7 mouse cellular contexts compared by ENCODE assay signal in the genomic region with DNA sequence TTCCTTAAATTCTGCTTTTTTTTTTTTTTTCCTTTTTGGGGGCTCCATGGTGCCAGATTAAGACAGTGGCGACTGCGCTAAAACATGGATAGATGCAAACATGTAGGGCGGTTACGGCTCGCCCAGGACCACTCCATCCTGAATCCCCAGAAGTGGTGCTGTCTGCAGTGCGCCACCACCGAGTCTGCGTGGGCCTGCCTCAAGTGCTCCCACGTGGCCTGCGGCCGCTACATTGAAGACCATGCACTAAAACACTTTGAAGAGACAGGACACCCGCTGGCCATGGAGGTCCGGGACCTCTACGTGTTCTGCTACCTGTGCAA. TPM values are rescaled to one million over a fixed set of nuclear protein-coding genes. Genes with fewer than 3 reads are reported as not detected.
DNase-seq lines count a peak whose midpoint lies in the region; ATAC-seq and TF ChIP-seq lines count a peak whose summit lies in the region.

No protein-coding gene starts in this region.

- no peaks in the 10 kb centered on the region for H3K9me3 ChIP-seq in forebrain, embryonic 11.5 days (ENCODE audit: control insufficient read depth, low read length)
- no peaks in the 10 kb centered on the region for H3K9me3 ChIP-seq in intestine, embryonic 16.5 days (ENCODE audit: control insufficient read depth, low read length)
- no peaks in the 10 kb centered on the region for H3K9me3 ChIP-seq in neural tube, embryonic 14.5 days (ENCODE audit: control insufficient read depth, low read length)

- H3K27ac ChIP-seq in liver, adult 2 months (replicated peaks; ENCODE audit: insufficient read depth, low read depth, low read length), result no peak overlapping the region
- no peak overlapping the region for H3K27ac ChIP-seq in forebrain, embryonic 11.5 days (ENCODE audit: low read depth, low read length)
- no peak overlapping the region for H3K27ac ChIP-seq in intestine, embryonic 16.5 days (ENCODE audit: low read length)
- 0 out of 2 replicates have a peak overlapping the region, but pooled peaks have one; percentile 34 for H3K27ac ChIP-seq in neural tube, embryonic 14.5 days (ENCODE audit: low read depth, low read length)

- TF ChIP-seq CTCF in liver, adult 2 months (IDR thresholded peaks at IDR 0.05; ENCODE audit: low read depth, low read length), result no peak

- H3K27me3 ChIP-seq in liver, adult 2 months (ENCODE audit: control insufficient read depth, insufficient read depth, low read length), result no peaks in the 10 kb centered on the region
- H3K27me3 ChIP-seq in forebrain, embryonic 11.5 days (ENCODE audit: control insufficient read depth, insufficient read depth, low read length), result peaks cover 16% of the 10 kb centered on the region
- H3K27me3 ChIP-seq in intestine, embryonic 16.5 days (replicated peaks; ENCODE audit: control insufficient read depth, insufficient read depth, low read length), result no peaks in the 10 kb centered on the region
- no peaks in the 10 kb centered on the region for H3K27me3 ChIP-seq in neural tube, embryonic 14.5 days (ENCODE audit: control insufficient read depth, insufficient read depth, low read length)

- peak overlapping the region; percentile 26; the same call in 1 of the 2 replicates for H3K4me3 ChIP-seq in liver, adult 2 months (ENCODE audit: insufficient read depth, low read depth, low read length)
- peak overlapping the region; percentile 28 for H3K4me3 ChIP-seq in forebrain, embryonic 11.5 days (ENCODE audit: low read depth, low read length)
- peak overlapping the region; percentile 49 for H3K4me3 ChIP-seq in intestine, embryonic 16.5 days (ENCODE audit: low read length)
- peak overlapping the region; percentile 28 for H3K4me3 ChIP-seq in neural tube, embryonic 14.5 days (ENCODE audit: low read depth, low read length)

- WGBS in liver, adult 2 months, result 64% methylated on average over 14 of the region's 14 CpGs
- WGBS in forebrain, embryonic 11.5 days, result 10% methylated on average over 14 of the region's 14 CpGs
- 37% methylated on average over 14 of the region's 14 CpGs for WGBS in intestine, embryonic 16.5 days
- WGBS in neural tube, embryonic 14.5 days, result 8% methylated on average over 14 of the region's 14 CpGs

- H3K79me2 ChIP-seq in liver, adult 2 months (ENCODE audit: control insufficient read depth, insufficient read depth, low read length), result no peaks in the 10 kb centered on the region

- H3K4me1 ChIP-seq in liver, adult 2 months (ENCODE audit: control insufficient read depth, insufficient read depth, low read length), result peaks cover 3% of the 10 kb centered on the region; the same call in 1 of the 2 replicates
- H3K4me1 ChIP-seq in forebrain, embryonic 11.5 days (replicated peaks; ENCODE audit: control insufficient read depth, insufficient read depth, low read length), result peaks cover 9% of the 10 kb centered on the region
- H3K4me1 ChIP-seq in intestine, embryonic 16.5 days (ENCODE audit: control insufficient read depth, insufficient read depth, low read length), result peaks cover 9% of the 10 kb centered on the region
- H3K4me1 ChIP-seq in neural tube, embryonic 14.5 days (ENCODE audit: control insufficient read depth, insufficient read depth, low read length), result peaks cover 13% of the 10 kb centered on the region

- peak overlapping the region; percentile 63 for H3K4me2 ChIP-seq in forebrain, embryonic 11.5 days (ENCODE audit: low read depth, low read length, severe bottlenecking)
- peak overlapping the region; percentile 86 for H3K4me2 ChIP-seq in intestine, embryonic 16.5 days (ENCODE audit: low read depth, low read length)
- peak overlapping the region; percentile 71 for H3K4me2 ChIP-seq in neural tube, embryonic 14.5 days (ENCODE audit: low read depth, low read length)

- TF ChIP-seq POLR2A in liver, adult 2 months (IDR thresholded peaks at IDR 0.05; ENCODE audit: extremely low read depth, insufficient read depth, low read length), result no peak

- no peak for DNase-seq in liver, adult 2 months (ENCODE audit: extremely low read depth, low read depth, low spot score)
- no peak for DNase-seq in liver
- DNase-seq in forebrain, embryonic 11.5 days (ENCODE audit: low spot score), result no peak
- no peak for DNase-seq in gastrocnemius, postnatal 4 days (ENCODE audit: low spot score in 2 of 2)

- H3K36me3 ChIP-seq in liver, adult 2 months (ENCODE audit: control insufficient read depth, insufficient read depth, low read length), result no peaks in the 10 kb centered on the region
- no peaks in the 10 kb centered on the region for H3K36me3 ChIP-seq in forebrain, embryonic 11.5 days (ENCODE audit: control insufficient read depth, insufficient read depth, low read length)
- H3K36me3 ChIP-seq in intestine, embryonic 16.5 days (ENCODE audit: control insufficient read depth, insufficient read depth, low read length), result peaks cover 4% of the 10 kb centered on the region
- peaks cover 2% of the 10 kb centered on the region for H3K36me3 ChIP-seq in neural tube, embryonic 14.5 days (ENCODE audit: control insufficient read depth, insufficient read depth, low read length)

- 0 out of 2 replicates have a peak, but pooled peaks have one; percentile 30 for ATAC-seq in forebrain, embryonic 11.5 days (replicated peaks; ENCODE audit: low FRiP score)
- ATAC-seq in intestine, embryonic 16.5 days, result peak; percentile 37
- peak; percentile 57; the same call in 1 of the 2 replicates for ATAC-seq in neural tube, embryonic 14.5 days (ENCODE audit: low read depth)
- no peak for ATAC-seq in activated CD4-positive, CD25-positive, alpha-beta regulatory T cell, adult 4 months

- H3K9ac ChIP-seq in liver, adult 2 months (ENCODE audit: low read depth, low read length), result no peak overlapping the region
- H3K9ac ChIP-seq in forebrain, embryonic 11.5 days (ENCODE audit: low read length), result peak overlapping the region; percentile 44
- peak overlapping the region; percentile 65 for H3K9ac ChIP-seq in intestine, embryonic 16.5 days (ENCODE audit: low read depth, low read length)
- peak overlapping the region; percentile 44 for H3K9ac ChIP-seq in neural tube, embryonic 14.5 days (replicated peaks; ENCODE audit: low read depth, low read length)

RNA-seq across cellular contexts. Expression of a gene that starts 16.2 kb away (rescaled TPM):
- total RNA-seq in liver, adult 2 months (2014; rRNA removed), result 30.6 and 37.5 TPM in 2 replicates
- 97.6 and 101 TPM in 2 replicates for polyA plus RNA-seq in liver, adult 2 months (2012; rRNA removed)
- 326 and 354 TPM in 2 replicates for polyA plus RNA-seq in forebrain, embryonic 11.5 days (2014; fragmentation: Nextera tagmentation; extraction: Ambion mirVana)
- polyA plus RNA-seq in intestine, embryonic 16.5 days (2015; fragmentation: Nextera tagmentation; extraction: Ambion mirVana), result 426 and 427 TPM in 2 replicates
- polyA plus RNA-seq in neural tube, embryonic 14.5 days (2014; fragmentation: Nextera tagmentation; extraction: Ambion mirVana), result 296 and 305 TPM in 2 replicates
- polyA plus RNA-seq in activated CD4-positive, CD25-positive, alpha-beta regulatory T cell, adult 4 months (2017; shearing (Covaris generic)), result 100 to 1,000 TPM; 297 to 309 TPM
- total RNA-seq in gastrocnemius, postnatal 4 days (2021), result 100 to 1,000 TPM; 161 TPM

RNA-seq across cellular contexts. Expression of a gene that starts 16.9 kb away (rescaled TPM):
- total RNA-seq in liver, adult 2 months (2014; rRNA removed), result 1.7 and 1.9 TPM in 2 replicates
- 6.5 and 7.1 TPM in 2 replicates for polyA plus RNA-seq in liver, adult 2 months (2012; rRNA removed)
- 8.3 and 8.4 TPM in 2 replicates for polyA plus RNA-seq in forebrain, embryonic 11.5 days (2014; fragmentation: Nextera tagmentation; extraction: Ambion mirVana)
- 3.2 and 4.4 TPM in 2 replicates for polyA plus RNA-seq in intestine, embryonic 16.5 days (2015; fragmentation: Nextera tagmentation; extraction: Ambion mirVana)
- 33.3 and 41.9 TPM in 2 replicates for polyA plus RNA-seq in neural tube, embryonic 14.5 days (2014; fragmentation: Nextera tagmentation; extraction: Ambion mirVana)
- polyA plus RNA-seq in activated CD4-positive, CD25-positive, alpha-beta regulatory T cell, adult 4 months (2017; shearing (Covaris generic)), result not detected
- 1 to 10 TPM; 7.0 to 7.4 TPM for total RNA-seq in gastrocnemius, postnatal 4 days (2021)

RNA-seq across cellular contexts. Expression of a gene that starts 22.3 kb away (rescaled TPM):
- total RNA-seq in liver, adult 2 months (2014; rRNA removed), result 0.09 and 0.27 TPM in 2 replicates
- 0.36 and 0.46 TPM in 2 replicates for polyA plus RNA-seq in liver, adult 2 months (2012; rRNA removed)
- polyA plus RNA-seq in forebrain, embryonic 11.5 days (2014; fragmentation: Nextera tagmentation; extraction: Ambion mirVana), result 1.4 and 1.6 TPM in 2 replicates
- polyA plus RNA-seq in intestine, embryonic 16.5 days (2015; fragmentation: Nextera tagmentation; extraction: Ambion mirVana), result 0.16 and 0.26 TPM in 2 replicates
- 2.0 and 7.7 TPM in 2 replicates for polyA plus RNA-seq in neural tube, embryonic 14.5 days (2014; fragmentation: Nextera tagmentation; extraction: Ambion mirVana)
- not detected for polyA plus RNA-seq in activated CD4-positive, CD25-positive, alpha-beta regulatory T cell, adult 4 months (2017; shearing (Covaris generic))
- 1 to 10 TPM in 1 of 2 experiments, under 1 TPM in 1; 0.42 to 1.1 TPM for total RNA-seq in gastrocnemius, postnatal 4 days (2021)

RNA-seq across cellular contexts. Expression of a gene that starts 22.6 kb away (rescaled TPM):
- 1.9 and 2.0 TPM in 2 replicates for total RNA-seq in liver, adult 2 months (2014; rRNA removed)
- polyA plus RNA-seq in liver, adult 2 months (2012; rRNA removed), result 7.9 and 9.9 TPM in 2 replicates
- 0.80 and 1.3 TPM in 2 replicates for polyA plus RNA-seq in forebrain, embryonic 11.5 days (2014; fragmentation: Nextera tagmentation; extraction: Ambion mirVana)
- polyA plus RNA-seq in intestine, embryonic 16.5 days (2015; fragmentation: Nextera tagmentation; extraction: Ambion mirVana), result 0.69 and 1.8 TPM in 2 replicates
- 0.68 and 4.4 TPM in 2 replicates for polyA plus RNA-seq in neural tube, embryonic 14.5 days (2014; fragmentation: Nextera tagmentation; extraction: Ambion mirVana)
- not detected for polyA plus RNA-seq in activated CD4-positive, CD25-positive, alpha-beta regulatory T cell, adult 4 months (2017; shearing (Covaris generic))
- total RNA-seq in gastrocnemius, postnatal 4 days (2021), result 1 to 10 TPM; 1.6 to 3.9 TPM

RNA-seq across cellular contexts. Expression of a gene that starts 41.5 kb away (rescaled TPM):
- total RNA-seq in liver, adult 2 months (2014; rRNA removed), result 1.2 and 2.1 TPM in 2 replicates
- polyA plus RNA-seq in liver, adult 2 months (2012; rRNA removed), result 2.2 TPM in 2 replicates
- polyA plus RNA-seq in forebrain, embryonic 11.5 days (2014; fragmentation: Nextera tagmentation; extraction: Ambion mirVana), result 7.2 and 8.1 TPM in 2 replicates
- 3.8 and 4.2 TPM in 2 replicates for polyA plus RNA-seq in intestine, embryonic 16.5 days (2015; fragmentation: Nextera tagmentation; extraction: Ambion mirVana)
- polyA plus RNA-seq in neural tube, embryonic 14.5 days (2014; fragmentation: Nextera tagmentation; extraction: Ambion mirVana), result 5.9 and 6.5 TPM in 2 replicates
- polyA plus RNA-seq in activated CD4-positive, CD25-positive, alpha-beta regulatory T cell, adult 4 months (2017; shearing (Covaris generic)), result under 1 TPM; 0.60 to 0.71 TPM
- 1 to 10 TPM; 8.1 to 9.5 TPM for total RNA-seq in gastrocnemius, postnatal 4 days (2021)
